Mouse (Mus musculus) midbrain, embryonic 12.5 days (tissue): ENCODE measurements around the gene Rpgrip1. TPM values are rescaled to one million over a fixed set of nuclear protein-coding genes. Genes with fewer than 3 reads are reported as not detected.

Experiments used
- ATAC-seq: fragments of 200-750 bp; cut with Nextera tagmentation; 2 replicates; pipeline ENCODE4 v1.8.0; 2017; ENCODE audit warnings: low read depth, moderate TSS enrichment, moderate library complexity; ENCODE audit not compliant: low FRiP score
- H3K27ac ChIP-seq: fragments of 300-500 bp; sonication (generic); replicated peaks from 2 replicates; pipeline ENCODE4 v1.5.1; 2016; ENCODE audit warnings: mild to moderate bottlenecking
- H3K27me3 ChIP-seq: fragments of 300-500 bp; sonication (generic); 2 replicates; pipeline ENCODE4 v1.6.1; 2016; ENCODE audit warnings: mild to moderate bottlenecking
- H3K36me3 ChIP-seq: fragments of 300-500 bp; sonication (generic); 2 replicates; pipeline ENCODE4 v1.6.1; 2016
- H3K4me1 ChIP-seq: fragments of 300-500 bp; sonication (generic); 2 replicates; pipeline ENCODE4 v1.6.1; 2016
- H3K4me2 ChIP-seq: fragments of 300-500 bp; sonication (generic); replicated peaks from 2 replicates; pipeline ENCODE4 v1.6.1; 2016; ENCODE audit warnings: mild to moderate bottlenecking, moderate library complexity
- H3K4me3 ChIP-seq: fragments of 300-500 bp; sonication (generic); 2 replicates; pipeline ENCODE4 v1.5.1; 2016; ENCODE audit warnings: mild to moderate bottlenecking
- H3K9ac ChIP-seq: fragments of 300-500 bp; sonication (generic); replicated peaks from 2 replicates; pipeline ENCODE4 v1.6.1; 2016; ENCODE audit warnings: mild to moderate bottlenecking, moderate library complexity
- H3K9me3 ChIP-seq: fragments of 300-500 bp; sonication (generic); 2 replicates; pipeline ENCODE4 v1.6.1; 2016; ENCODE audit warnings: mild to moderate bottlenecking
- WGBS: fragments of 180-500 bp; shearing (Covaris S2); methylation state at CpG from one replicate; pipeline ENCODE4 v1.1.7; 2016; 5-methylcytosine and 5-hydroxymethylcytosine counted together
- polyA plus RNA-seq: library from polyadenylated mRNA; unstranded; fragments of >200 nt; fragmentation: Nextera tagmentation; extraction: Ambion mirVana; gene quantifications from 2 replicates; pipeline ENCODE4 v1.2.1, GENCODE M21; 2016

The Rpgrip1 gene
- polyA plus RNA-seq, 1 experiment from 2014 or later = 62.6 TPM

DNA sequence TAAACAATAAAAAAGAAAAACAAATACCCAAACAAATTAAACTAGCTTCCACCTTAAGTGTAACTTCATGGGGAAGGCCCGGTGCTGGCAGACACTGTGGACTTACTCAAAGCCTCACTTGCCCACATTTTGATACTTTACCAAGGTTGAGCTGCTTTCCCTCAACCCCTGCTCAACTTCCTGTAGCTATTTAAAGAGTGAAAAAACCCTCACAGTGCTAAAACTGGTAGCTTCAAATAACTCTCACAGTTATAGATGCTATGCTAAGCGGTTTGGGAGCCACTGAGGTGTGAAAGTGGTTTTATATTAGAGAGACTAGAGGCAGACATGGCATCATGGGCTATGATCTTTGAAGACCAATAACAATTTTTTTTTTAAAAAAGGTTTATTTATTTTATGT, 56.1 kb downstream of the Rpgrip1 start:
- H3K27ac ChIP-seq = no peak overlapping the region
- 95% methylated on average over 2 of the region's 2 CpGs for WGBS
- H3K27me3 ChIP-seq = no peaks in the 10 kb centered on the region
- H3K9me3 ChIP-seq = no peaks in the 10 kb centered on the region
- H3K36me3 ChIP-seq = peaks cover 84% of the 10 kb centered on the region
- H3K4me2 ChIP-seq = no peak overlapping the region
- no peak overlapping the region for H3K4me3 ChIP-seq
- no peak overlapping the region for H3K9ac ChIP-seq
- no peak for ATAC-seq
- H3K4me1 ChIP-seq = no peaks in the 10 kb centered on the region

DNA sequence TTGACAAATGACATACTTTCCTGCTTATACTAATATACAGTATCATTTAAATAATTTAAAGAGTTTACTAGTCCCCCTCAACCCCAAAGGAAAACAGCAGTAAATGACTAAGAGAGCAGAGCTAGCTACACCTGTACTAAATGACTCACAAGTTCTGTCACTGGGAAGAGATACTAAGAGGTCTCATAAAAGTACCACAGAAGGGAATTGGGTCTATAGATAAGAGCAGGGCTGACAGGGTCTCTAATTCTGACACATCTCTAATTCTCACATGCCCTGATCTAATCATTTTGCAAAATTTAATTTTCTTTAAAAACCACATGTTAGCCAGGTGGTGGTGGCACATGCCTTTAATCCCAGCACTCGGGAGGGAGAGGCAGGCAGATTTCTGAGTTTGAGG, 78.3 kb downstream of the Rpgrip1 start:
- no peak overlapping the region for H3K27ac ChIP-seq
- no peak for ATAC-seq
- H3K4me1 ChIP-seq = no peaks in the 10 kb centered on the region
- H3K4me2 ChIP-seq = no peak overlapping the region
- H3K9me3 ChIP-seq = no peaks in the 10 kb centered on the region
- H3K27me3 ChIP-seq = no peaks in the 10 kb centered on the region
- H3K4me3 ChIP-seq = no peak overlapping the region
- peaks cover 12% of the 10 kb centered on the region for H3K36me3 ChIP-seq
- H3K9ac ChIP-seq = no peak overlapping the region
- 96% methylated on average over 1 of the region's 1 CpGs for WGBS

DNA sequence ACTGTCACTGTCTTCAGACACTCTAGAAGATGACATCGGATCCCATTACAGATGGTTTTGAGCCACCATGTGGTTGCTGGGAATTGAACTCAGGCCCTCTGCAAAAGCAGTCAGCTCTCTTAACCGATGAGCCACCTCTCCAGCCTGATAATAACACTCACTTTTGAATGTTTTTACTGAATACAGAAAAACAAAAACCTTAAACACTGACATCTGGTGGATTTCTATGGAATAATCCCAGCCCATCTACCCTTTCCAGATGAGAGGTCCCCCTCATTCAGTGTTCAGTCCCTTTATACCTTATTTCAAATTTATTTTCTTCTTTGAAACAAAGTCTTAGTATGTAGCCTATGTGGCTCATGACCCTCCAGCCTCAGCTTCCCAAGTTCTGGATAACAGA, 79.0 kb downstream of the Rpgrip1 start:
- H3K4me2 ChIP-seq = no peak overlapping the region

DNA sequence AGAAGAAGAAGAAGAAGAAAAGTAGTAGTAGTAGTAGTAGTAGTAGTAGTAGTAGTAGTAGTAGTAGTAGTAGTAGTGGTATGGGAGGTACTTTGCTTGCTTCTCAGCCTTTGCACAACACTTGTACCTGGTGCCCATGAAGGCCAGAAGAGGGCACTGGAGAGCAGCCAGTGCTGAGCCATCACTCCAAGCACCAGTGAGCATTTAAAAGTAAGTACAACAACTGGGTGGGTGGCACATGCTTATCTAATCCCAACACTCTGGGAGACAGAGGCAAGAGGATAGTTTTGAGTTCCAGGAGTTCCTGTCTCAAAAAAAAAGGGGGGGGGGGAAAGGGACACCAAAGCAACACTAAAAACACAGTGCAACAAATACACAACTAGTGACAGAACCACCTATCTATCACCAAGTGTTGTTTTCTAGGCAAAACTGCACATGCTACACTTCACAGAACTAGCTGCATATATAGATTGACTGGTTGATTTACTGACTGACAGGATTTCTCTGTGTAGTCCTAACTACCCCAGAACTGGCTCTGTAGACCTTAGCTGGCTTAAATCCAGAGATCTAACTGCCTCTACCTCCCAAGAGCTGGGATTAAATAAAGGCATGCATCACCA, 80.3 kb downstream of the Rpgrip1 start:
- H3K4me3 ChIP-seq = no peak overlapping the region
- no peak for ATAC-seq
- no peaks in the 10 kb centered on the region for H3K27me3 ChIP-seq
- no peak overlapping the region for H3K9ac ChIP-seq
- peaks cover 8% of the 10 kb centered on the region for H3K4me1 ChIP-seq
- no peaks in the 10 kb centered on the region for H3K9me3 ChIP-seq
- no peak overlapping the region for H3K27ac ChIP-seq
- no peak overlapping the region for H3K4me2 ChIP-seq
- H3K36me3 ChIP-seq = peaks cover 10% of the 10 kb centered on the region; the same call in 1 of the 2 replicates

More for the DNA sequence above, 79.0 kb downstream of the Rpgrip1 start:
- ATAC-seq = no peak
- no peaks in the 10 kb centered on the region for H3K9me3 ChIP-seq
- WGBS = 85% methylated on average over 2 of the region's 2 CpGs
- H3K4me3 ChIP-seq = no peak overlapping the region
- no peaks in the 10 kb centered on the region for H3K4me1 ChIP-seq
- H3K27me3 ChIP-seq = no peaks in the 10 kb centered on the region
- no peak overlapping the region for H3K27ac ChIP-seq
- H3K9ac ChIP-seq = no peak overlapping the region
- peaks cover 10% of the 10 kb centered on the region; the same call in 1 of the 2 replicates for H3K36me3 ChIP-seq

DNA sequence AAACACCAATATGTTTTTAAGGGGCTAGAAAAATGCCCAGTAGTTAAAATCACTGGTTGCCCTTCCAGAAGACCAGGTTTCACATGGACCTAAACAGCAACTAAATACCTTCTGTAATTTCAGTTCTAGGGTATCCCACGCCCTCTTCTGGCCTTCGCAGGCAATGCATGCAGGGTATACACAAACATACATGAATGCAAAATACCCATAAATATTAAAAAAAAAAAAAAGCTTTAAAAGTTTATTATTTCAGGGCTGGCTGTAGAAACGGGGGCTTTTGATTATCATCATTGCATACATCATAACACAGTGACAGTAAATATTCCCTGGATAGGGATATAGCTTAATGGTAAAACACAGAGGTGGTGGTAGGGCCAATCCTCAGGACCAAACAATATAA, 85.2 kb downstream of the Rpgrip1 start:
- peaks cover 33% of the 10 kb centered on the region for H3K36me3 ChIP-seq
- 12% methylated on average over 3 of the region's 3 CpGs for WGBS
- no peaks in the 10 kb centered on the region for H3K9me3 ChIP-seq
- peaks cover 15% of the 10 kb centered on the region for H3K4me1 ChIP-seq
- H3K27me3 ChIP-seq = no peaks in the 10 kb centered on the region
- H3K4me2 ChIP-seq = peak overlapping the region; percentile 68
- H3K9ac ChIP-seq = peak overlapping the region; percentile 98; the same call in 1 of the 2 replicates
- no peak for ATAC-seq
- H3K4me3 ChIP-seq = peak overlapping the region; percentile 100
- H3K27ac ChIP-seq = no peak overlapping the region

DNA sequence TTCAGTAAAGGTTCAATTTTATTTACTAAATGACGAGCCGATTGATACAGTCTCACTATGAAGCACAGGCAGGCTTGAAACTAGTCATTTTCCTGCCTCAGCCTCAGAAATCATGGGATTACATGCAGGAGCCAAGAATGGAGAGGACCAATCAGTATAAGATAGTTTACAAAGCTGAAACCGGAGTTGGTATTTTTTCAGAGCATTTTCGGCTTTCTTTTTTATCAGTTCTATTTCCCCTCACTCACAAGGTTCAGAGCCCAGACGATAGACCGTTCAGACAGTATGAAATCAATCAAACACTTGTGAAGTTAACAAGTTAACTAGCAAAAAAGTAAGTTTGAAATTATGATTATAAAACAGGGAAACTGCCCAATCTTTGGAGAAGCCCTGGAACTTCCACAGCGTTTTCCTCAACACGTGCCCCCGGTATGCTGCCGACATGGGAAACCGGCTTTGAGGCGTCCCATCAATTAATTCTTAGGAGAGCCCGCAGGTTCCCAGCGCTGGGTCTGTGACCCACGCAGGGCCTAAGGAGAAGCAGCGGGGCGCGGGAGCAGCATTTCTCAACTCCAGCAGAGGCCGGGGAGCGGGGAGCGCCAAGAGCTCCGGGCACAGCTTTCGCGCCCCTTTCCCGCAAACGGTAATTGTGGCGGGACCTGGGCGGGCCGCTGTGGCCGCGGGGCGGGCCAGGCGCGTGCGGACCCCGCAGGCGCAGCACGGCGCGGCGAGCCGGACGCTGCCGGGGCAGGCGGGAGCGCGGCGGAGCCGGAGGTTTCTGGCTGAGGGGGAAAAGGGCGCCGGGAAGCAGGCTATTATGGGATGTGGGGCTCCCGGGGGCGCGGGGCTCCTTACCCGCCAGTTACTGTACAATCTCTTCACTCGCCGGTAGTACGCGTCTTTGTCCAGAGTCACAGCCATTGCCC, 86.0 kb downstream of the Rpgrip1 start:
- no peaks in the 10 kb centered on the region for H3K9me3 ChIP-seq
- WGBS = 1% methylated on average over 56 of the region's 59 CpGs
- peaks cover 15% of the 10 kb centered on the region for H3K4me1 ChIP-seq
- H3K4me2 ChIP-seq = peak overlapping the region; percentile 68
- peaks cover 39% of the 10 kb centered on the region for H3K36me3 ChIP-seq
- no peaks in the 10 kb centered on the region for H3K27me3 ChIP-seq
- H3K4me3 ChIP-seq = peak overlapping the region; percentile 100
- H3K27ac ChIP-seq = peak overlapping the region; percentile 98
- ATAC-seq = peak; percentile 41
- H3K9ac ChIP-seq = peak overlapping the region; percentile 98

DNA sequence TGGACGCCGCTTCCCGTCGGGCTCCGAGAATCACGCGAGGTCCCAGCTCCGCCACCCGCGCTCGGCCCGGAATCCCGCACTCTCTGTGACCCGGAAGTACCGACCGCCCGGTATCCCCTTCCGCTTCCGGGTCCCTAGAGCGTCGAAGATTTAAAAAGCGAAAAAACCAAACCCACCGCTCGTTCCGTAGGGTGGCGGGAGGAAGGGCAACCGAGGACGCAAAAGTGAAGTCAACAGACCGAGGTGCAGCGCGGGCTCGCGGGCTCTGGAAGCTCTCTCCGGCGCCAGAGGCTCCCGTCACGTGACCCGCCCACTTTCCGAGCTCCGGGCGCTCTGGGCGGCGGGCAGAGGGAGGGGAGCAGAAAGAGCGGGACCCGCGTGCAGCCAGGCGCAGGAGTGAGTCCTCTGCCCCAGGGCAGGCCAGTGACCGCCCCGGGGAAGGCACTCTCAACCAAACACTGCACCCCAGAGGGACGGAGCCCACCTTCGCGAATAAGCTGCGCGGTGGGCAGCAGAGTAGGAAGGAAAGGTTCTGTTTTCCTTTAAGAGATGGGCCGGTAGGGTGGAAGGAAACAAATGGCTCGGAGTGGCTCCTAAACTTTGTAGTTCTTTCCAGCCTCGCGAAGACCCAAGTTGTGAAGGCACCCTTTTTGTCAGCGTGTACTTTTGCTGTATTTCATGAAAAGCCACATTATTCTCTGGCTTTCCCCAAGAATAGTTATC, 86.8 kb downstream of the Rpgrip1 start, which contains the start of gene Supt16:
Gene Supt16, minus strand, starts transcription at position 261 of the 723 bp plus-strand sequence.
- peak within 1 kb of the TSS; percentile 98 for H3K27ac ChIP-seq
- ATAC-seq = peak; percentile 96
- under 1% methylated on average over 59 of the region's 59 CpGs for WGBS
- no peaks in the 10 kb centered on the region for H3K27me3 ChIP-seq
- H3K9ac ChIP-seq = peak within 1 kb of the TSS; percentile 98
- H3K4me2 ChIP-seq = peak within 1 kb of the TSS; percentile 68
- H3K36me3 ChIP-seq = peaks cover 42% of the 10 kb centered on the region
- peaks cover 15% of the 10 kb centered on the region for H3K4me1 ChIP-seq
- no peaks in the 10 kb centered on the region for H3K9me3 ChIP-seq
- peak within 1 kb of the TSS; percentile 100 for H3K4me3 ChIP-seq

DNA sequence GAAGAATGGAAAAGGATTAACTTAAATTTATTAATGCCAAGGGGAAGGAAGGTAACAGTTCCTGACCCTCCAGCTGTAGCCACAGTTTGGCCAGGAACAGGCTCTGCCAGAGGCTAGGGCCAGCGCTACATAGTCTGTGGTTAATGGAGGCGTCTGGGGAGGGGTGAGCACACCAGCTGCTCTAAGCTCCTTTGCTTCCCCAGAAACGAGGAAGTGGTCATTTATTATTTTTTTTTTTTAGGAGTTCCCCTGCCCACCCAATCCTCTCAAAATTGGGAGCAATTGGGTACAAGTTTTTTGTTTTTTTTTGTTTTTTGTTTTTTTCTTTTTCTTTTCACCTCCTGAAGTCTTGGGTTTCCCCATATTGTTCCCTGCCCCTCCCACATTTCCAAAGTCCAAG, 87.6 kb downstream of the Rpgrip1 start:
- Histone ChIP-seq H3K27me3 (no peaks in the 10 kb centered on the region), H3K9me3 (no peaks in the 10 kb centered on the region), H3K4me1 (peaks cover 15% of the 10 kb centered on the region), H3K4me3 (peak overlapping the region; percentile 100), H3K36me3 (peaks cover 45% of the 10 kb centered on the region), H3K9ac (peak overlapping the region; percentile 98; the same call in 1 of the 2 replicates), H3K27ac (no peak overlapping the region; the same call in 1 of the 2 replicates), H3K4me2 (peak overlapping the region; percentile 68)
- no peak for ATAC-seq
- 21% methylated on average over 3 of the region's 3 CpGs for WGBS

DNA sequence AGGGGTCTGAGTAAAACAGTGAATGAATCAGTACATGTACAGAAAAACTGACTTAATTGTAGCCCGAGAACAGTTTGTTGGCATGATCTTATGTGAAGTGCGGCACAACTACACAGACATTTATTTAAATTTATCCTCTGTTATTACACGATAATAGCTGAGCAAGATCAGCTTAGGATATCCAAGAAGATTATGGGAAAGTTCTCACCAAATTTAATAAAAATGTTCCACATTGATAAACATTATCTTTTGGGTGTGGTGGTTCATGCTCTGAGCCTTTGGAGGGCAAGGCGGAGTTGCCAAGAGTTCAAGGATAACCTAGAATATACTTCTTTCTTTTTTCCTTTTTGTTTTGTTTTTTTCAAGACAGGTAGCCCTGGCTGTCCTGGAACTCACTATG, 88.9 kb downstream of the Rpgrip1 start:
- Histone ChIP-seq H3K9ac (no peak overlapping the region), H3K36me3 (peaks cover 52% of the 10 kb centered on the region), H3K4me3 (no peak overlapping the region), H3K4me1 (peaks cover 15% of the 10 kb centered on the region), H3K4me2 (no peak overlapping the region), H3K9me3 (no peaks in the 10 kb centered on the region), H3K27ac (no peak overlapping the region), H3K27me3 (no peaks in the 10 kb centered on the region)
- ATAC-seq = no peak
- WGBS = 97% methylated on average over 4 of the region's 4 CpGs
